Mouse (Mus musculus) cerebellum, adult 9-10 months (tissue): ENCODE measurements at regions not wholly inside any gene's neighbourhood (a gene's known extent, or its start where the extent isn't known, plus 50 kb on each side); places are given as distances from the start of the nearest gene placed in this dataset.

Experiments
- DNase-seq: peaks from one replicate; pipeline ENCODE4 v3.0.0; 2022

DNA sequence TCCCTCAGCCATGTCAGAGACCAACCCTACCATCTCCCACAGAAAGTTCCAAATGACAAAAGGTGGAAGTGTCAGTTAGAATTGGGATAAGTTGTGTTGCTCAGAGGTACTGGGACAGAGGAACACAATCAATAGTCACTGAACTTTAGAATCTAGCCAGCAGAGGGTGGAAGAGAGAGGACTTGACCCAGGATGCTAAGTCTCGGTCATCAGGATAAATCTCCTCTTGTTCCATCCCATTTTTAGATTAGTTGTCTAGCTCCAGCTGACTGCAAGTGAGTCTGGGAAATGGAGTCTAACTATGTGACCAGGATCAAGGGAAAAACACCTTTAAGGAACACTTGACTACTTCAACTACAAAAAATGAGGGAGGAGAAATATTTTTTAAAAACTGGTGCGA, 91.5 kb downstream of the Fam84b start:
- DNase-seq, result peak; percentile 4

DNA sequence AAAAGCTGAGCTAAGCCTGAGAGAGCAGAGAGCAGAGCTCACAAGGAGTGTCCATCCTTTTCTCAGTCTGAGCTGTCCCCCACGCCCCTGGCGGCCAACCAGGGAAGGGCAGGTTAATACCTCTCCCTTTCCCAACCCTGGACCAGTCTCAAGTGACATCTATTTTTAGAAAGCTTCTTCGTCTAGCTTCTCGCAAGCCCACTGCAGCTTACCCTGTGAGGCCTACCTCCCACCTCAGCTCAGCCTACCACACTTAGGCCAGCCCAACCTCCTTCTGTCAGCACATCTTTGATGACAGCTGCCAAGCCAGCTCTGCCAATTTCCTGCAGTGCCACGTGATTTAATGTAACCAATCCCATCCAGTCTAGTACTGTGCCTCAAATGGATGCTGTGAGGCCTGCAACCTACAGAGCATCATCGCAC, 93.6 kb downstream of the Fam84b start:
- peak; percentile 8 for DNase-seq

DNA sequence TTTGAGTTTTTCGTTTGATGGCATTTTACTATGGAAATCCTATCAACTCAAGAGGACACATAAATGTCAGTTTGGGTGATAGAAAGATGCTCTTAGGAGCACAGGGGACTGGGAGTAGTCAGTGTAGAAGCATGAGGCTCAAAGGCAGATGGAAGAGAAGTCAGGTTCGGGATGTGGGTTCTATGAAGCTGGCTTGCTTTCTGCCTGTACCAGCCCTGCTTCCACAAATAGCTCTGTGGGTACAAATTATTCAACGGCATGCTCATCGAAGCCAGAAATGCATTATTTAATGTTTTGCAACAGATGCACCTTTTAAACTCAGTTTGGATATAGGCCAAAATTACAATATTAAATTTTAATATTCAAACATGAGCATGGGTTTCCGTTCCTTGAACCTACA, 99.3 kb downstream of the Fam84b start:
- no peak for DNase-seq

DNA sequence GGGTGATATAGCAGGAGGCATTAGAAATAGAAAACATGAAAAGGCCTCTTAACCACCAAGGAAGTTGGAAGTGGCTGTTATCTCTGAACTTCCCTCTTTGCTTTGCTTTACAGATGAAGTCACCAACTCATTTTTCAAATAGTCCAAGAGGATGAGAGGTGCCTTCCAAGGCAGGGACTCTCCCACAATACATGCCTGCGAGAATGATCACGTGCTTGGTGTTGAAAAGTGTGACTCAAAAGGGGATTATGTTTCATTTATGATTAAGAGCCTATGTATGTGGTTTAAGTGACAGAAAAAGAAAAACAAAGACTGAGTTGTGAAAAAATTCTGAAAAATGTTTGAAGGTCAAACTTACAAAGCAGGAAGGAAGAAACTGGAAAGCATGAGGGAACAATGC, 114.0 kb downstream of the Fam84b start:
- no peak for DNase-seq

DNA sequence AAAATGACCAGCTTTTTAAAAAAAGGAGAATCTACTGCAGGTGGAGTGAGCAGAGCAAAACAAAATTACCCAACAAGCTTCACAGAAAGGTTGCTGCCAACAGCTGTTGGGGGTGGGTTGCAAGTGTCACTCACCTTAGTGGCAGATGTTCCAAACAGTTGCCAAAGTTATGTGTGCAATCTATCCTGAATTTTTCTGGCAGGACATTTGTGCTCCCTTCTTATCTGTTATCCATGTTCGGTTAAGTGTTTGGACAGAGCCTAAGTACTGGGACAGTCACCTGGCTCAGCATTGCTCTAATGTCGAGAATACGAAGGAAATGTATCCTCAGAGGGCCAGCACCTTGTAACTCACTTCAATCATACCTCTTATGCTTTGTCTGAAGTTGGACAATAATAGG, 115.3 kb downstream of the Fam84b start:
- DNase-seq, result no peak

DNA sequence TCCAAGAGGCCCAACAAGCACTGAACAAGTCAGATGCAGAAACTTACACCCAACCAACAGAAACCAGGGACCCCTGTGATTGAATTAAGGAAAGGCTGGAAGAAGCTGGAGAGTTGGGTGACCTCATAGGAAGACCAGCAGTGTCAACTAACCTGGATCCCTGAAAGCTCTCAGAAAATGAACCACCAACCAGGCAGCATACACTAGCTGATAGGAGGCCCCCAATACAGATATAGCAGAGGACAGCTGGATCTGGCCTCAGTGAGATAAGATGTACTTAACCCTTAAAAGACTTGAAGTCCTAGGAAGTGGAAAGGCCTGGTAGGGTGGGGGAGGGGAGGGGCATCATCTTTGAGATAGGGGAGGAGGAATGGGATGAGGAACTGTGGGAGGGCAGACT, 121.2 kb downstream of the Fam84b start:
- no peak for DNase-seq

DNA sequence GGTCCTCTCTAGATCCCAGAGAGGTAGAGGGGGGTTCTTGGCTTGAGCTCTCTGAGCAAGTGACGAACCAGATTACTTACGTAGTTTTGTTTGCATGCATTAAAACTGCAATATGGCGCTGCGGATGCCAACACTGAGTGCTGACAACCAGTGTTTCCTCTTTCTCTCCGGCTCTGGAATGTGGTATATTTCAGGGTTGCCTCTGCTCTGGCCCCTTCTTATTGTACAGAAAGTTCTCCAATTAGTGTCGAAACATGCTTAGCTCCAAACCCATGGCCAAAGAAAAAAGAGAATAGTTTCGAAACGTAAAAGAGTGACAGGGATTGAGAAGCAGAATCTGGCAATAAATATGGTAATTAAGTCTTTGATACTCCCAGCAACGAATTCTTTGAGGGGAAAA, 124.8 kb downstream of the Fam84b start:
- no peak for DNase-seq

DNA sequence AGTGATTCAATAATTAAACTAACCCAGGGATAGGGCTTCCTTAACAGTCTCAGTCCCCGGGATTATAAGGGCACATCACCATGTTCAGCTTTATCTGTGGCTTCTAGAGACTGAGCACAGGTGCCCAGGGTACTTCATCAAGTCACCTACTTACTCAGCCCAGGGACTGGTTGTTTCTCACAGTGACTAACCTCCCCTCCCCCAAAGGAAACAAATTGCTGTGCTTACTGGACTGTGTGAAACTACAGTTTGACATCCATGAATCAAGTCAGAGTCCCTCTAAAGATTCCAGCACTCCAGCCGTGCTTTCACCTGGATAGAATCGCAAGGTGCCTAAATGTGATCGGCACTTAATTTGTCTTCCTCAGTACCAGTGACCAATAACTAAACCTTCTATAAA, 125.2 kb downstream of the Fam84b start:
- DNase-seq, result no peak

DNA sequence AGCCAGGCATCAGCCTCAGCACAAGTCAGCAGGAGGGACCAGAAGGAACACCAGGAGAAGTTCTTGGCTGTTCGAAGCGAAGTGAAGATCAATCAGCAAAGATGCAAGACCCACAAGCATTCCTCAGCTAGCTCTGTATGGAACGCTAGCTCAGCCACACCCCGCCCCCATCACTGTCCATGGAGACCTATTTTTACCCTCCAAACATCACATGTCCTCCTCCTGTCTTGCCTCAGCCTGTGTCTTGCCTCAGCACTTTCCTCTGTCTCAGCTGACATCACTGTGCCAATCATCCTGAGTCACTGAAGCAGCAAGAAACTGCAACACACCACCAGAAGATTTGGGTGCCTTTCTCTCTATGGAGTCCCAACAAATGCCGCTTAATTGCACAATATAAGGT, 134.2 kb downstream of the Fam84b start:
- DNase-seq, result no peak

DNA sequence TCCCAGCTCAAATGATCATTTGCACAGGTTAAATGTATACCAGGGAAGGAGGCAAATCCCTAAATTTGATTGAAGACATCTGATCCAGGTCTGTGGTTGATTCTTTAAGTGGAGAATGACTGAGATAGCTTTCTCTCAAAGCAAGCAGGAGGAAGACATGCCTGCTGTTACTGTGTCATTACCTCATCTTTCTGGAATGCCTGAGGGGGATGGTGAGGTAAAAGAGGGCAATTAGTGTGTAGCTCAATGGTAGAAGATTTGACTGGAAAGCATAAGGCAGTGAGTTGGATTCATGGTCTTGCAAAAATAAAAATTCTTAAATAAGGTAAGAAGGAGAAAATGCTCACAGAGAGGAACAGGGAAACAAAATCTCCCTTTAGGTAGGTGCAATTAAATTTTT, 144.9 kb downstream of the Fam84b start:
- DNase-seq, result no peak

DNA sequence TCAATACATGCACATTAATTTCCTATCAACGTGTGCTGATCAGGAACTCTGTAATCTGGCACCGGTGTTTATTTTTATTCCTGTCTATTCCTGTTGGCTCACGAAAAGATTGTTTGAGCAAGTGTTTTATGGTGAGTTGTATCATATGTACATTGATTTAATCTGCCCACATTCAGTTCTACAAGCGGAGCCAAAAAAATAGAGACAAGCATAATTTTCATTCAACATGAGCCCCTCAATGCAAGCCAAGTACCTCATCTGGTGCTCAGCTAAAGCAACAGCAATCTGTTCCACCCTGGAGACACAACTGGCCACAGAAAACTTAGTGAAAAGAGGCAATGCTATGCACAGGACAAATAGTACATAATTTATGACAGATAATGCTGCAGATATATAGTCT, 147.6 kb downstream of the Fam84b start:
- DNase-seq, result no peak

DNA sequence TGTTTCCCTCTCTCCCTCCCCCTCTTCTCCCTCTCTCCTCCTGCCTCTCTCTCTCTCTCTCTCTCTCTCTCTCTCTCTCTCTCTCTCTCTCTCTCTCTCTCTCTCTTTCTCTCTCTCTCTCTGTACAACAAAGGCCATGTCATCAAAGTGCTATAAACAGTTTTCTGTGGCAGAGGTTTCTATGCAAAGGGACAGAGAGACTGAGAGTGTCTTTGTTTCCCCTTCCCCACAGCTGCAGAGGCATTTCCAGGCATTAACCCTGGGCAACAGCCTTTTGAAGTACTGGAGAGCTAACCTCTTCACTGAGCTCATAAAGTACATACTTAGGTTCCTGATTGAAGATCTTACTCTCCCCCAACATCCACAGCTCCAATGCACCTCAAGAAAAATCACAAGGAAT, 152.3 kb downstream of the Fam84b start:
- no peak for DNase-seq

DNA sequence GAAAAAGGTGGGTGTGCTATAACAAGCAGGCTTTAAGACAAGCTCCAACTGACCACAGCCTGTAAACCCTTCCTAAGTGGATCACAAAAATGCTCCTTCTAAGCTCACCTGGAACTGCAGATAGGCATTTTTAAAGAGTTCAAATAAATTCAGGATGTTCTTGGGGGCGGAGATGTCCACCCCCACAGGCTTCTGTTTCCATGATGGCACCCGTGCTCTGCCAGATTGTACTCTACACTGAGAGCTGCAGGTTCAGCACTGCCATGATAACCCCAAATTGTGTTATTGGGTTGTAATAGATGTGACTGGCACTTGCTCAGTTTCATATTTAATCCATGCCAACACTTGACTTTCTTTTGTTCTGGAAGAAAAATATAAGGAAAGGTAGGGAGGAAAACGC, 158.8 kb downstream of the Fam84b start:
- DNase-seq, result no peak

DNA sequence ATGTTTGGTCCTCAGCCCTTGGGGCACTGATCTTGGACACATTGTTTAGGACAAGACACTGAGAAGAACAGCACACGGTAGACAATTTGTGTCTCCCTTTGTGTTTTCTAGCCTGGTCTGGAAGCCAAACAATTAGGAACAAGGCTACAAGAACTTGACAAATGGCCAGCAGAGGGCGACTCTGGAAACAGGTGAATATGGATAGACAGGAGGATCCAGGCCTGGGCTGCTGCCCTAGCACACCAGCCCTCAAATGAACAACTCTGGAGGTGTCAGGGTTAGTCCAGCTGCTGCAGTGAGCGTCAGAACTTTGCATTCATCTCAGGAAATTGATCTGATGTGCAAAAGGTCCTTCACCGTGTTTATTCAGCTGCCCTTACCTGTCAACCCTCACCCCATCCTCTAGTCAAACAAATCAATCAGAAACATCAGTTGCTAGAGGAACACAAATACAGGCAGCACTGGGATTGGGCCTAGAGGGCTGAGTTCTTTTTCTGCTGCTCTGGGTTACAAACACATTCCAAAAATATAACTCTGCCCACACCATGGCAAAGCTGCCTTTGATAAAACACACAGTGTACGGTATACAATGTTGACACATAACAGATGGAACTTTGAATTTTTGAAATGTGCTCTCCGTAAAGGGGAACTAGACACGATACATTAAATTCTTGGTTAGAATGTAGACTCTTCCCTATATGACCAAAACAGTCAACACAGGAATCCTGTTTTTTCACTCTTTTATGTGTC, 159.7 kb downstream of the Fam84b start:
- no peak for DNase-seq

DNA sequence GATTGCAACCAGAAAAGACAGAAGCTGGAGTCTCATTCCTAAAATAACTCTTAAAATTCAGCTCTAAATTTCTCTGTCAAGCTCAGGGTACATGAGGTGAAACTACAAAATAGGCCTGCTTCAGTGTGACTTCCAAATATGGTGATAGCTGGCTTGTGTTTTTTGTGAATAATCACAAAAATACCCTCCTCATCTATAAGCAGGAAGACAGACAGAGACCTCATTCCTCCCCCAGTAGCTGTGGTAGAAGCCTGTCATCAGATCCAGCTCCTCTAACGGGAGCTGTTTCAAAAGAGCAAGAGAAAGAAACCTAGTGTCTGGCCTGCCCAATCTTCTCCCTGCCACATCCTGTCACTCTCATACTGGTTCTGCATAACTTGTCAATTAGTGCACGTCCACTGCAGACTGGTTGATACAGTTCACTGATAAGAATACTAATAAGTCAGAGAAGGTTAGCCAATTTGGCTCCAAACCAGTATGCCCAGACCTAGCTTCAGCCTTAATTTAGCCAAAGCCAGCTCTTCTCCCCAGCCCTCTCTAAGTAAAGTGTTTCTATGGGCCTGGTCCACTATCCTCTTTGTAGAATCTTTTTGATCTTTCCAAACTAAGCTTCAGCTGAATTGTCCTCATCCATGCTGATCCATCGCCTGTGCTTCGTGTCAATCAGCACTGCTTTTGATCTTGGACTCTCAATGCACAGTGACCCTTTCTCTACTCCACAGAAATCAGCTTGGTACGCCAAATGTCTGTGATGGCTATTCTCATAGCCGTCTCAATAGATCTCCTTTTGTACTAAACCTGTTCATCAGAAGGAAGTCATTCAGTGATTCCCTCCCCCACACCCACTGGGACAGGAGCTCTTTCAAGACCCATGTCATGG, 160.6 kb downstream of the Fam84b start:
- no peak for DNase-seq

DNA sequence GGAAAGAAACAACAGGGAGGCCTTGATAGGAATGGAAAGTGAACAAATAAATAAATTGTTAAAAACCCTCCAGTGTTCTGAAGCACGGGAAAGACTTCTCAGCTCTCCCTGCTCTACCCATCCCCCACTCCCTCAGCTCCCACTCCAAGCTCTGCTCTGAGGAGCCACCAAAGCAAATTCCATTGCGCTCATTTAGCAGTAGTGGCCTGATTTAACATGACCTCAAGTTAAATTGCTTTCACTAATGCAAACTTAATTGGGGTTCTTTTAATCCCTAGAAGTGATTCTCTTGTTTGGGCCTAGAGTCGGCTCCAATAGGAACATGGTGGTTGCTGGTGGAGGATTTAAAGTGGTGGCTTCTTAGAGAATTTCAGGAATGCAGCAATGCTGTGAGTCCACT, 161.4 kb downstream of the Fam84b start:
- no peak for DNase-seq

DNA sequence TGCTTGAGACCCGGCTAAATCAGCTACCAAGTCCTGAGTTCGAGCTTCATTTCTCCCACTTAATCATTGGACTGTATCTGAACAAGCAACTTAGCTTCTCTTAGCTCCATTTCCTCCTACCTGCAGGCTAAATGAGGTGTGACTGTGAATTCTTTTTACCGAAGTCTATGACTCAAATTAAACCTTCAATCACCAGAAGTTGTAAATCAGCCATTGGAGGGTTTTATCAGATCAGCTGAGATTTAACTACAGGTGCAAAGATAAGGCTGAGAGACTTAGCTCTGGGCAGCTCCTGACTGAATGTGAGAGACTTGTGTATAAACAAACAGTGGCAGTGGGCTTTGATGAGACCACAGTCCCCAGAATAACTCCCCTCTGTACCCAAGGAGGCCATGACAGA, 176.2 kb downstream of the Fam84b start:
- no peak for DNase-seq

DNA sequence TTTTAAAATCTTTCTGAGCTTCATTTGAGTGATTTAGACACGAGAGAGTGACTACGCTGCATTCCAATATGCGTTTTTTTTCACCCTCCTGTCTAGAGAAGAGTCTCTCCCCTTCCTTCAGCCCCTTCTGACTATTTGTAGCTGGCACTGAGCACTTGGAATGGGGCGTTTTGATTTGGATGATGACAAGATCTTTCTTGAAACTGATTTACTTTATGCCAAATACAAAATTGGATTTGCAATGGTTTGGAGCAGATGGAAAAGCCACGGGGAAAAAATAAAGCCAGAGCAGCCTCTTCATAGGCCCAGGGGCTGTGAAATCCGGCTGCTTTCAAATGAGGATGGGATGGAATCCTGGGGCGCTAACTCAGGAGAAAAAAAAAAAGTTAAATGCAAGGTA, 196.0 kb downstream of the Fam84b start:
- peak; percentile 8 for DNase-seq

DNA sequence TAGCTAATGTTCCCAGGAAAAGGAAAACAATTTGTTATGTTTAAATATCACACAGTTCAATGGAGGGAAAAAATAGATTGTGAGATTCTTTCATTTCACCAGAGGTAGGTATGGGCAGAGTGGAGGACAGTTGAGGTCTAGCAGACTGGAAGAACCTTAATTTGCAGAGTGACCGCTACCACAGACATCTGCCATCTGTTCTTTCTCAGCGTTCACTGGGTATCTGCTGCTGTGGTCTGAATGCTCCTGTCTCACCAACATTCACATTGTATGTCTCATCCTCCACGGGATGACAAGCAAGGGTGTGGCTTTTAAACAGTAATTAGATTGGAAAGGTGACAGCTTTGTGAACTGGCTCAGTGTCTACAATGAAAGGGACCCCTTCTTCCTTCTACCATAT, 198.5 kb downstream of the Fam84b start:
- DNase-seq, result no peak

DNA sequence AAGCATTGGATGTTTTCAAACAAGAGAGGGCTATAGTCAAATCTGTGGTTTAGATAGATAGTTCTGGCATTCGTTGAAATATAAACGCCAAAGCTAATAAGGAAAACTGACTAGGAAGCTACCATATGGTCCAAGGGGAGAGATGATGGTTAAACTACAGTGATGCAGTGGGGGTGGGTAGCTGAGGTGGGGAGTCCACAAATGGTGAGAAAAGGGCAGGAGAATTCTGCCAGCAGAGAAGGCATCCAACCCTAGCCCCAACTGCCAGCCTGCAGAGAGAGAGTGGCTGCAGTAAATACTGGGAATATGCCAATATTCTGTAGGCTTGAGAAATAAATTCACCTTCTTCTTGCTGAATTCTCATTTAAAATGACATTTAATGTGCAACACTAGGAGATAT, 204.3 kb downstream of the Fam84b start:
- no peak for DNase-seq

DNA sequence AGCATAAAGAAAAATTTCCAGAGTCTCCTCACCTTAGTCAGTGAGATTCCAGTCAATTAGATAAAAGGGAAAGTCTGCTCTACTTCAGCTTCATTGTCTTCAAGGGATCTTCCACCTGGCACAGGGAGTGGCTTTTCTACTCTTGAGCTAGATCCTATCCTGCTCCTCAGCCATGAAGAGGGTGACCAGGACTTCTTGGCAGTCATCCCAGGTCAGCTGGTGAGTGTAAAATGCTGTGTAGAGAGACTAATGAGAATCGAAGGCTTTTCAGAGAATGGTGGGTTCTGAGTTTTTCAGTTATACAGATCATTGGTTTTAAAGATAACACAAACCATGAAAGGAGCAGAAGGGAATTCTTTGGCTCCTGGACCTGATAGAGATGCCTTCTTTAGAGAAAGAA, 211.8 kb downstream of the Fam84b start:
- no peak for DNase-seq

DNA sequence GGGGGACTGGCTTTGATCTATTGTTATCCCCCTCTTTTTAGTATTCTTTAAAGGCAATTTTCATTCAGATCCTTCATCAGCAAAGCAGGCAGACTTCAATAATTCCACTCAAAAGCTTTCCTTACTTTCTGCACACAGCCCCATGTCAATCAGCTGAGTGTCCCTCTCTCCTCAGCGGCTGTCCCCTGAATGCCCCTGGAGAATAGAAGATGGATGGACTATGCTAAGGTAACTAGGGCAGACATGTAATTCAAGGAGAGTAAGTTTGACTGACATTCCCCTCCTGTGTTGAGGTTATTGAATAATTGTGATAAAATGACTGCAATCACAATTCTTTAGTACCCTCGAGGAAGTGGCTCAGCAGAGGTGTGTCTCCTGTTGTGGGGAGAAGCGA, 220.1 kb downstream of the Fam84b start:
- DNase-seq, result no peak

DNA sequence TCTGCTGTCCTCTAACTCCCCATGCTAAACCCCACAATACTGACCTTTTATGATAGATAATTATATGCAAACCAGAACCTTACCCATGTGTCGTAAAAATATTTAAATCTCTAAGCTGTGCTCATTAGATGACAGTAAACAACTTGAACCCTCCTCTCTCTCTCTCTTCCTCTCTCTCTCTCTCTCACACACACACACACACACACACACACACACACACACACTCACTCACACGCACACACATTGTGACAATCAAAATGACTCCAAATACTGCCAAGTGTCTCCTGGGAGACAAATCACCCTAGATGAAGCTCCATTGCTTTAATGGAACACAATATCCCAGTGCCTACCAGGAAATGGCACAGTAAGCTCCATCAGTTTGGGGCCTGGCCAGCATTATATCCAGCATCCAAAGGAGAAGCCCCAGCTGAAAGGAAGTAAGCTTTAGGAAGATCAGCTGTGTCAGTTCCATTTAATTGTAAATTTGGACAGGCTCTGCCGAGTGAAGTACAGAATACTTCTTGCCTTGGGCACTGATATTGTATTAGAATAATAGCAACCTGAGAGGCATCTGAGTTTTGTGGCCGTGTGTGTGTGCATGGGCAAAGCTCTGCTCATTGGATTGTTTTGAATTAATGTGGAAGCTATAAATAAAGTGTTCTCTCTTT, 220.7 kb downstream of the Fam84b start:
- no peak for DNase-seq
